Mouse (Mus musculus): ENCODE data around the gene Olfr1317. TPM values are rescaled to one million over a fixed set of nuclear protein-coding genes. Genes with fewer than 3 reads are reported as not detected.

Gene Olfr1317
- polyA plus RNA-seq (2017; shearing (Covaris generic)), result not detected

- ATAC-seq, result no peak
Measured at GRCm38 (mm10) chr2:112140029-112140428, at the start of gene Olfr1317. Gene Olfr1317 (plus strand): TSS chr2:112140329.

- no peak for ATAC-seq
Measured at GRCm38 (mm10) chr2:112096681-112097080, 43.4 kb upstream of the Olfr1317 start, which contains the start of gene Olfr1314. Gene Olfr1314 (minus strand): TSS chr2:112096781.

- ATAC-seq, result no peak
Measured at GRCm38 (mm10) chr2:112115340-112115739, 24.8 kb upstream of the Olfr1317 start, which contains the start of gene Olfr1315-ps1. Gene Olfr1315-ps1 (minus strand): TSS chr2:112115440.

- ATAC-seq, result no peak
Measured at GRCm38 (mm10) chr2:112134877-112135276, 5.3 kb upstream of the Olfr1317 start, which contains the start of gene Olfr1316. Gene Olfr1316 (minus strand): TSS chr2:112134977.

GRCm38 (mm10) chr2:112153898-112154297 lies 13.8 kb downstream of the Olfr1317 start, which contains the start of gene Olfr1318:
Gene Olfr1318 (plus strand): TSS chr2:112154198.
- no peak for ATAC-seq

Other genes with a start within 250 kb of the Olfr1317 start
- gene Olfr1306, start 224.1 kb upstream of the Olfr1317 start, polyA plus RNA-seq (2017; shearing (Covaris generic)), result under 1 TPM in 1 of 3 experiments, not detected in 2; 0.19 TPM
- gene Olfr1307, start 190.9 kb upstream of the Olfr1317 start, polyA plus RNA-seq (2017; shearing (Covaris generic)), result under 1 TPM in 2 of 3 experiments, not detected in 1; 0.05 TPM
- gene Olfr1308, start 175.4 kb upstream of the Olfr1317 start, polyA plus RNA-seq (2017; shearing (Covaris generic)), result not detected
- gene Olfr1309, start 150.0 kb upstream of the Olfr1317 start, polyA plus RNA-seq (2017; shearing (Covaris generic)), result not detected
- under 1 TPM in 1 of 3 experiments, not detected in 2; 0.09 TPM for gene Olfr1310, start 127.6 kb upstream of the Olfr1317 start, polyA plus RNA-seq (2017; shearing (Covaris generic))
- gene Olfr1311, start 115.9 kb upstream of the Olfr1317 start, polyA plus RNA-seq (2017; shearing (Covaris generic)), result not detected
- not detected for gene Olfr1312, start 90.1 kb upstream of the Olfr1317 start, polyA plus RNA-seq (2017; shearing (Covaris generic))
- gene Olfr1313, start 62.5 kb upstream of the Olfr1317 start, polyA plus RNA-seq (2017; shearing (Covaris generic)), result not detected
- gene Olfr1314, start 43.5 kb upstream of the Olfr1317 start, polyA plus RNA-seq (2017; shearing (Covaris generic)), result not detected
- gene Olfr1315-ps1, start 24.9 kb upstream of the Olfr1317 start, polyA plus RNA-seq (2017; shearing (Covaris generic)), result not detected
- not detected for gene Olfr1316, start 5.4 kb upstream of the Olfr1317 start, polyA plus RNA-seq (2017; shearing (Covaris generic))
- not detected for gene Olfr1318, start 13.9 kb downstream of the Olfr1317 start, polyA plus RNA-seq (2017; shearing (Covaris generic))
- gene Lpcat4, start 99.1 kb downstream of the Olfr1317 start, polyA plus RNA-seq (2017; shearing (Covaris generic)), result 10 to 100 TPM; 30.4 to 45.0 (median 34.4) TPM
- not detected for gene Nutm1, start 119.0 kb downstream of the Olfr1317 start, polyA plus RNA-seq (2017; shearing (Covaris generic))
- gene Nop10, start 121.6 kb downstream of the Olfr1317 start, polyA plus RNA-seq (2017; shearing (Covaris generic)), result 100 to 1,000 TPM; 152 to 243 (median 201) TPM
- 10 to 100 TPM; 37.3 to 57.5 (median 52.3) TPM for gene Slc12a6, start 125.5 kb downstream of the Olfr1317 start, polyA plus RNA-seq (2017; shearing (Covaris generic))
- gene Gm21985, start 126.0 kb downstream of the Olfr1317 start, polyA plus RNA-seq (2017; shearing (Covaris generic)), result not detected
- 10 to 100 TPM; 76.8 to 96.3 (median 82.0) TPM for gene Emc4, start 227.7 kb downstream of the Olfr1317 start, polyA plus RNA-seq (2017; shearing (Covaris generic))
- 10 to 100 TPM; 22.9 to 30.5 (median 23.0) TPM for gene Katnbl1, start 238.9 kb downstream of the Olfr1317 start, polyA plus RNA-seq (2017; shearing (Covaris generic))

Measured in inflammation-experienced regulatory T-cells, adult 6 months (primary cell).